Mouse (Mus musculus) CD4-positive, CD25-positive, alpha-beta regulatory T cell, adult 2 months (primary cell): ENCODE results near the gene Ptprf.

ENCODE experiments used
- DNase-seq: peaks from one replicate; pipeline ENCODE4 v3.0.0-alpha.2; 2012; ENCODE audit warnings: low read depth, low spot score

The Ptprf gene

DNA sequence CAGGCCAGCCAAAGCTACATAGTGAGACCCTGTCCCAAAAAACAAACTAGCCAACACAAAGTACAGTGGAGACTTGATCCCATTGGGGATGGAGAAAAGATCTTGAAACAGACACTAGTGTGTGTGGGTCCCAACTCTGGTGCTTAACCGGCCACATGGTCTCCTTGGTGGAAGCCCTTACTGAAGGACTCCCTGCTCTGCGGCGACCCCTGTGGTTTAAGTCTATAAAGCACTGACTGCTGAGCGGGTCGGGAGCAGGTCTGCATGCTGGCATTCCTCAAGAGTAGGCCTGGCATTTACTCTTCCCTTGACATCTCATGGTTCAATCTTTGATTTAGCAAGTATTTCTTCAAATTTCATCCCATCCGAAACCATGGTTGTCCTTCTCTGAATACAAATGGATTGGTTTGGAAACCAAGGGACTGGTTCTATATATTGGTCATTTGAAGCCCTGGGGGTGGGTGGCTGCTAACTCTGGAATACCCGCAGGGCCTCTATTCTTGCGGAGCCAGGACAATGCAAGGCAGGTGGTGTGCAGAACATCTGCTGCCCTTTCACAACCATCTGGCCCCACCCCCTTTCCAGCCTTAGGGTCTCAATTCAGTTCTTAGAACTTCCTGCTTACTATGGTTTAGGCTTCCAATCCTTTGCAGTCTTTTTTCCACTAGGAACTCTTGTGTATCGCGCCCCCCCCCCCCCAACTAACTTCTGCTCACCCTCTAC lies 84.1 kb downstream of the Ptprf start:
- DNase-seq = no peak

DNA sequence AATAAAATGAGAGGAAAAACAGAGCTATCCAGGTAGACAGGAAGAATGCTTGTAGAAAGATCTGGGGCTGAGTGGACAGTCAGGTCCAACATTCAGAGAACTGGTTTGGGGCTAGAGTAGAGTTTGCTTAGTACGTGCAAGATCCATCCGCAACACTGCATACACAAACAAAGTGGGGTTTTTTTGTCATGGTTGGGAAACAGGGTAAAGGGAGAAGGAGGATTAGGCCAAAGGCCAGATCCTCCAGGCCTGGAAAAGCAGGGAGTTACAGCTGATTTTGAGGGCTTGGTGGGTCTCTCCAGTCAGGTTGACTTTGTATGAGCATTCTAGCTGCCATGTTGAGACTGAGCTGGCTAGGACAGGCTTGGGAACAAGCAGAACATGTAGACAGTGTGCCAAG lies 85.3 kb downstream of the Ptprf start:
- DNase-seq = no peak

DNA sequence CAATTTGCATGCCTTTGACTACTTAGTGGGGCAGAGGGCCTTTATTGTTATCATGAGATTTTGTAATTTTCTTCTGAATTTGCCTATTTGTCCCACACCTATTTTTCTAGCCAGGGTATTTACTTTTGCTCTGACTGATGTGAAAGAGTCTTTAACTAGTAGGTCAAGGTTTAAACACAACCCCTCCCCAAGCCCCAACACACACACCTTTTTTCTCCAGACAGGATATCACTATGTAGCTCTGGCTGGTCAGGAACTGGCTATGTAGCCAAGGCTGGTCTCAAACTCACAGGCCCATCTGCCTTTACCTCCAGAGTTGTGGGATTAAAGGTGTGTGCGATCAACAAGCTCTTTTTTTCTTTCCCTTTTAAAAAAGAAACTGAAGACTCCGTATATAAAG lies 92.1 kb downstream of the Ptprf start:
- no peak for DNase-seq

DNA sequence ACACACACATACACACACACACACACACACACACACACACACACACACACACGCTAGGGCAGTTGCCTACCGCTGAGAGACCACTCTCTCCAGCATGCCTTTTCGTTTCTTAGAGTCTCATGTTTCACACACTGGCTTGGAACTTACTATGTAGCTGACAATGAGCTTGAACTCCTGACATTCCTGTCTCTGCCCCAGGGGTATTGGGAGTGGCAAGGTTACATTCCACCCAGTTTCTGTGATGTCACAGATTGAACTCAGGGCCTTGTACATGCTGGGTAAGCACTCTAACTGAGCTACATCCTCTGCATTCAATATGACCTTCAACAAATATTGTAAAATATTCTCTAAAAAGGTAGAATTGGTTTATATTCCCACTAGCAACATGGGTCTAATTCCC lies 92.6 kb downstream of the Ptprf start:
- DNase-seq = no peak

DNA sequence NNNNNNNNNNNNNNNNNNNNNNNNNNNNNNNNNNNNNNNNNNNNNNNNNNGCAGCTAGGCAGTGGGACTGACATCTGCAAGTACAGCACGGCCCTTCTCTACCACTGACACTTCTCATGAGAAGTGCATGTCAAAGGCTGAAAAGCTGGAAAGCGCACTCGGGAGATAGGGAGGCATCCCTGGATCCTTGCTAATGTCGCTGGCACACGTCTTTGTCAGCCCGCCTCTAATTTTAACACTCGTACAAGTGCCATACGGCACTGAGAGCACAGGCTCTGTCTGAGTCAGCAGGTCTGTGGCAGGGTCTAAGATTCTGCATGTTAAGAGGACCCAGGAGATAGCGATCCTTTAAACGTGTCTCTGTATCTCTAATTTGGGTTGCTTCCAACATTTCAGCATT lies 95.0 kb downstream of the Ptprf start:
- DNase-seq = no peak

DNA sequence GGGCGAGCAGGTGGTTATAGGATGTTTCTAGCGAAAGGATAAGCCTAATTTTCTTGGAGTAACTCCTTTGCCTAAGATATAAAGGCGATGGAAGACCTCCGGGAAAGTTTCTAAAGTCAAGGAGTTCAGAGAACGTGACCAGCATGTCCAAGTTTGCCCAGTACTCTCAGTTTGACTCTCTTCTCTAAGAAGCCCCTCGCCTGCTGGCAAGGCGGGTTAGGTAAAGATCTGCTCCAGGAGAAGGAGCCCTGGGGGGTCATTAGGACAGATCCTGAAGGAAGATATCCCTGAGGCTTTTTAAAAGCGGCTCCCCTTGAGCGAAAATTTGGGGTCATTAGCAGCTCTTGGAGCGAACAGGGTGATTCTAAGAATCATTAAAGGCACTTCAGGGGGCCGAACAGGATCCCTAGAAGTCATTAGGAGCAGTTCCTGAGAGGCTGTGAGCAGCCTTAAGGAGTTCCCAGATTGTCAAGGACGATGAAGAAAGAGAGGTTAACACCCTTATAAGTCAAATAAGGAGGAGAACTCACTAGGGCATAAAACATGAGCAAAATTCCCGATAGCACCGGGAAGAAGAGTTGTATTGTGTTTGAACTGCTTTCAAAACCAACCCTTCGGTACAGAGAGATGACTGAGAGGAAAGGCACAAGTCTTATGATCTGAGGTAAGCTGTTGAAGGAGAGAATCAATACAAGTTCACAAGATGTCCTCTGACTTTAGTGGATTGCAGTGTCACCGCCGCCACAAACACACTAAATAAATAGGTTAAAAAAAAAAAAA lies 110.7 kb downstream of the Ptprf start:
- DNase-seq = no peak

DNA sequence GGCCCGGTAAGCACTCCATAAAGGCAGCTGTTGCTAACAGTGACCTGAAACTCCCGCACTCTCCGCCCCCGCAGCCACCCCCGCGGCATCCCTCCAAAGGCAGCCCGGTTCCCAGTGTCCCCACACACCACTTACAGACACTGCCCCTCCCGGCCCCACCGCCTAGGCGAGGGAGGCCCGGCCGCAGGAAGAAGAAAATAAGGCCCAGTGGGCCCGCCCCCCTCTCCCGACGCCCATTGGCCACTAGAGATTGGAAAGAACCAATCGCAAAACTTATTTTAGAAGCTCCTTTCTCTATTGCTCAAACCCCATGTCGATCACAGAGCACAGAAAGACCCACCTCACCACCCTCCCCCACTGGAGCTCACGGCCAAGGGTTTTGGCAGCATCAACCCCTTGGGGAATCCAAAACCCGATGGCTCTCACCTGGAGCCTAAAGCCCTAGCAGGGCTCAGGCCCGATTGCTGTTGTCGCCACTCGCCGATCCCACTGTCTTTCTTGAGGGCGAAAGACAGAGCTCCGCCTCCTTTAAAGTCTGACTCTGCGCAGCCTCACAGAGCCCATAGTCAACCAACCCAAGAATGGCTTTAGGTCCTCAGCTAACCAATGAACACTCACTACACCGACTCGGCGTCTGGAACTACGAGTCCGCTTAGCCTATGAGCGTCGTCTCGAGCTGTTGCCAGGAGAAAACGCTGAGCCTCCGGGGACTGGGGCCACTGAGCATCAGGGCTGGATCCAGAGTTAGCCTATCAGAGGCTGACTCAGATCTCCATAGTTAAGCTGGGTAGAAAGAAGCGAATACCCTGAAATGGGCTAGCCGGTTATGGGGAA lies 111.5 kb downstream of the Ptprf start, which contains the start of gene Kdm4a:
Gene Kdm4a, minus strand, starts transcription at position 577 of the 834 bp plus-strand sequence.
- peak; percentile 97 for DNase-seq

DNA sequence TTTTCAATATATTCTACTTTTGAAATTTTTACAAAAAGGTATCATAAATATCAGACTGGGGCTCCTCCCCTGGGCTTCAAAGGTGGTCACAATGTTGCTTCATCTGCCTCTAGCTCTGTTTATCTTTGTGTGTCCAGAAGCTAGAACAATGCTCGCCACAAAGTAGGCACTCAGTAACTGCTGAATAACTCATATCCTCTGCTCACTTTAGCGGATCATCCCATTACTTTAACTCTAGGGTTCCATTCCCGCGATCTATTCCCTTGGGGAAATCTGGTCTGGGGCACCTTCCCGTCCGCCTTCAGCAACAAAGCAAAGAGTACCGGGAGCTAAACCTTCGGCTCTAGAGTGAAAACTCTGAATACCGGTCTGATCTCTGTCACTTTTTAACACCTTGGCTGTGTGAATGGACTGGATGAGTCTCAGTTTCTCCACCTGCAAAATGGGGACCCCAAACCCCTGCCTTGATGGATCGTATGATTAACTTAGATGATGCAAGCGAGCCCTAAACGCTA lies 112.2 kb downstream of the Ptprf start:
- DNase-seq = no peak

DNA sequence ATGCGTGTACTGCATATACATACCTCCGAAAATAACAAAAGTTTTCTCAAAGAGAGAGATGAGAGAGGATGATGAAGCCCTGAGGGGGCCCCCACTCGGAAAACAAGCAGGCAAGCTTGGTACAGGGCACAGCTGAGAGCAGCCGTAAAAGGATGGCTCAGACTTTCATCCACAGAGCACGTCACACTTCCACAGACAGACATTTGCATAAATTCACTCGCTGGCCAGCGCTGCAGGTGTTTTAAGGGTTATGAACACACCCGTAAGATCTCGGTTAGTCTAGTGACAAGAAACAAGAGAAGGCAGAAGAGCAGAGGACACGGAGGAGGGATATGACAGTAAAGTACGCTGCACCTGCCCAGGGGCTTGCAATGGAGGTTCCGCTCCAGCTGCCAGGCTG lies 118.7 kb downstream of the Ptprf start:
- DNase-seq = no peak

DNA sequence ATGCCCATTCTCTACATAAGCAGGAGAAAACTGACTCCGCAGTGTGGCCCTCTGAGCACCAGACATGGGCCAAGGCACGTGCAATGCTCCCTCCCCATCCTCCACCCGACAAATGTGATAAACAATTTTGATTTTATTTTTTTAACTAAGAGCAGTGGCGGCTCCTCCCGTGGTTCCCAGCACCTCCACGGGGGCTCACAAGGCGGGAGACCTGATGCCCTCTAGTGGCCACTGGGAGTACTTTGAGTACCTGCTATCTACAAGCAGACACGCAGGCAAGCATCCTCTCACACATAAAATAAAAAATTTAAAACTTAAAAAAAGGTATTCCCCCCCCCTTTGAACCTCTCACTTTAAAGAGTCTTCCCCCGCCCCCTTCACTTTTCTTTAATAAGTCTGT lies 120.2 kb downstream of the Ptprf start:
- peak; percentile 68 for DNase-seq

DNA sequence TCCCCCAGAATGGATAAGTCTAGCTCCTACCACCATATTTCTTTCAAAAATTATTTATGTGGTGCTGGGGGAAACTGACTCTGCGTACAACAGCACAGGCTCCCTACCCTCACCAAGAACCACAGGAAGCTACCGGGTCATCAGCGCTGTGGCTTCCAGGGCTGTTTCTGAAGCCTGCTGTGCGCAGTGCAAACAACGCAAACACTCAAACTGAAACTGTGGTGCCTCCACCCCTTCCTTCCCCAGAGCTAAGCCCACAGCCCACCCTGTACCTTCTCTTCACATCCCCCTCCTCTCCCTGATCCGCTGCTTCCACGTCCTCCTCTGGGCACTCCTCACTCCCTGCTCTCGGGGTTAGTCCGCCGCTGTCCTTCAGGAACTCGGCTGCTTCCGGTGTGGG lies 129.1 kb downstream of the Ptprf start:
- peak; percentile 35 for DNase-seq
